Mouse (Mus musculus) megakaryocyte progenitor cell, adult 5-6 weeks (primary cell): ENCODE measurements at regions not wholly inside any gene's neighbourhood (a gene's known extent, or its start where the extent isn't known, plus 50 kb on each side); places are given as distances from the start of the nearest gene placed in this dataset.
A peak's percentile ranks its signal among the peaks of the same experiment; 100 is the strongest.

Source experiments
- ATAC-seq: replicated peaks from 2 replicates; pipeline ENCODE4 v1.8.0; 2016; ENCODE audit warnings: mild to moderate bottlenecking, moderate TSS enrichment, inconsistent platforms; ENCODE audit not compliant: poor library complexity

GRCm38 (mm10) chr1:161301348-161302075 lies 50.5 kb upstream of the Prdx6 start:
- peak; percentile 89 for ATAC-seq

- peak; percentile 92 for ATAC-seq
These were observed 55.9 kb upstream of the Prdx6 start for GRCm38 (mm10) chr1:161306772-161307499.

- ATAC-seq: peak; percentile 41
These were observed 58.2 kb upstream of the Prdx6 start for GRCm38 (mm10) chr1:161309269-161309668.

- no peak for ATAC-seq
These were observed 63.1 kb upstream of the Prdx6 start for GRCm38 (mm10) chr1:161314078-161314477.

GRCm38 (mm10) chr1:161321675-161322074 lies 70.7 kb upstream of the Prdx6 start:
- ATAC-seq: no peak

GRCm38 (mm10) chr1:161329218-161329617 lies 66.0 kb upstream of the Tnfsf4 start:
- ATAC-seq: peak; percentile 77

GRCm38 (mm10) chr1:161333151-161333550 lies 62.1 kb upstream of the Tnfsf4 start:
- peak; percentile 50 for ATAC-seq

GRCm38 (mm10) chr1:161345111-161345510 lies 50.1 kb upstream of the Tnfsf4 start:
- ATAC-seq: no peak
